Mouse (Mus musculus): Measurements from ENCODE around the gene Gsta3. TPM values are rescaled to one million over a fixed set of nuclear protein-coding genes. Genes with fewer than 3 reads are reported as not detected.
"Not testable (repeated sequence)": the region's sequence is repeated elsewhere in the genome, so short reads cannot be mapped to it uniquely, and the experiment has no call there.

The Gsta3 gene
- polyA plus RNA-seq, 1 experiment: 4.8 TPM

DNA sequence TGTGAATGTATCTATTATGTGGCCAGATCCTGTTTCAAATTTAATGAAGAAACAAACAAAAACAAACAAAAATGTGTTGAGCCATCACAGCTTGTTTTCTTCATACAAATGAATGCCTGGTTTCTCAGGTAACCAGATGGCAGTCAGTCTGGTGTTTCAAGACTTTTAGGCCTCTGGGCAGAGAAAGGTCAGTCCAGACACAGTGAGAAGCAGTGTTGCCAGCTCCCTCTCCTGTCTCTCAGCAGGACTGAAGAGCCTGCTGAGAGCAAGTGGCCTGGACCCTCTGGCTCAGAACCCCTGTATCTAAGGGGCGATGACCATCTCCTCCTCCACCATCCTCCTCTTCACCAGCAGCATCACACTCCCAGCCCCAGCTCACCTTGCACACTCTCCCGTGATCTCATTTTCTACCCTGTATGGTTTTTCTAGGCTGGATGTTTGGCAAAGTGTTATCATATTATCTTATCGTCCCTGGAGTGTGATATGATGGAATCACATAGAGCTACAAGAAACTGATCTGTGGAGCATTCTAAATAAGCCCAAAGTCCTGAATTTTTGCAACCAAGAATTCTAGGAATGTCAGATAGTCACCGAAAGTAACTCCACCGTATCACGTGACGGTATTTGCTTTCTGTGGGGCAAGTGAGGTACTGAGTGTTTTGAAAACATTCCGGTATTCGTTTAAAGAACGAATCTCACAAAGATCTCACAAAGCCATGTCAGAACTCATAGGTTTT, 12.3 kb downstream of the Gsta3 start:
- no peaks in the 10 kb centered on the region for H3K4me1 ChIP-seq (ENCODE audit: control insufficient read depth, insufficient read depth, low read length)
- H3K4me3 ChIP-seq (ENCODE audit: insufficient read depth, low read length): no peak overlapping the region
- no peak for TF ChIP-seq POLR2A (IDR thresholded peaks at IDR 0.05; ENCODE audit: borderline replicate concordance, low read depth, low read length)
- H3K27ac ChIP-seq (ENCODE audit: insufficient read depth, low read depth, low read length): no peak overlapping the region

DNA sequence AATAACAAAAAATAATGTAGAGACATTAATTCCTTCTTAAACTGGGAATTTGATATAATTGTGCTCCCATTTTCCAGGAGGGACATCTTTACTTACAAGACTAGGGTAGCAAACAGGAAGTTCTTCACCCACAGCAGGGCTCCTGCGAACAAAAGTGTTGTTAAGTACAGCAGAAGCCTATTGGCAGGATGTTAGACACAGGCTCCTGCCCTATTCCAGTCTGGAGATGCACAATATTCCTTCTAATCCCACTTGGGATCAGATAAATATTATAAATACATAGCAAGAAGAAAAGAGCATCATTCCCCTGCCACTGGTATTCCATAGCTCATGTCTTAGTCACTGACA, 12.9 kb downstream of the Gsta3 start:
- TF ChIP-seq CTCF (IDR thresholded peaks at IDR 0.05; ENCODE audit: low read depth, low read length): no peak
- TF ChIP-seq POLR2A (IDR thresholded peaks at IDR 0.05; ENCODE audit: borderline replicate concordance, low read depth, low read length): no peak
- Histone ChIP-seq H3K4me1 (ENCODE audit: control insufficient read depth, insufficient read depth, low read length) (no peaks in the 10 kb centered on the region), H3K27ac (ENCODE audit: insufficient read depth, low read depth, low read length) (no peak overlapping the region), H3K4me3 (ENCODE audit: insufficient read depth, low read length) (no peak overlapping the region)

DNA sequence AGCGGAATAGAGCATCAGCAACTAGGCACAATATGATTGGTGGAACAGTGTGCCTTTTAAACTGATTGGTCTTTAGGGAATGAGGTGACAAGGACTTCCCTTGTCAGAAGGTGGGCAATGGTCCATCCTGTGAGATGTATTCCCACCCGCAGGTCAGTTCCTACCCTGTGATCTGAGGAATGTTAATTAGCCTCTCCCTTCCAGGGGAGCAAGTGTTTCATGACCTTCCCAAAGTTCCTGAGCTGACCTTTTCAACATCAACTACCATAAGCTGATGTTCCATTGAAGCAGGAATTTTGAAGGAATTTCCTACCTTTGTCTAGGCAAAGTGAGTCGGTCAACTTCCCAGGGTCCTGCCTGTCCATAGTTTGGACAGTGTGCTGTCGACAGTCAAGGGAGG, 13.5 kb downstream of the Gsta3 start:
- Histone ChIP-seq H3K4me3 (ENCODE audit: insufficient read depth, low read length) (no peak overlapping the region), H3K4me1 (ENCODE audit: control insufficient read depth, insufficient read depth, low read length) (no peaks in the 10 kb centered on the region), H3K27ac (ENCODE audit: insufficient read depth, low read depth, low read length) (no peak overlapping the region)
- TF ChIP-seq CTCF (IDR thresholded peaks at IDR 0.05; ENCODE audit: low read depth, low read length): no peak
- no peak for TF ChIP-seq POLR2A (IDR thresholded peaks at IDR 0.05; ENCODE audit: borderline replicate concordance, low read depth, low read length)

DNA sequence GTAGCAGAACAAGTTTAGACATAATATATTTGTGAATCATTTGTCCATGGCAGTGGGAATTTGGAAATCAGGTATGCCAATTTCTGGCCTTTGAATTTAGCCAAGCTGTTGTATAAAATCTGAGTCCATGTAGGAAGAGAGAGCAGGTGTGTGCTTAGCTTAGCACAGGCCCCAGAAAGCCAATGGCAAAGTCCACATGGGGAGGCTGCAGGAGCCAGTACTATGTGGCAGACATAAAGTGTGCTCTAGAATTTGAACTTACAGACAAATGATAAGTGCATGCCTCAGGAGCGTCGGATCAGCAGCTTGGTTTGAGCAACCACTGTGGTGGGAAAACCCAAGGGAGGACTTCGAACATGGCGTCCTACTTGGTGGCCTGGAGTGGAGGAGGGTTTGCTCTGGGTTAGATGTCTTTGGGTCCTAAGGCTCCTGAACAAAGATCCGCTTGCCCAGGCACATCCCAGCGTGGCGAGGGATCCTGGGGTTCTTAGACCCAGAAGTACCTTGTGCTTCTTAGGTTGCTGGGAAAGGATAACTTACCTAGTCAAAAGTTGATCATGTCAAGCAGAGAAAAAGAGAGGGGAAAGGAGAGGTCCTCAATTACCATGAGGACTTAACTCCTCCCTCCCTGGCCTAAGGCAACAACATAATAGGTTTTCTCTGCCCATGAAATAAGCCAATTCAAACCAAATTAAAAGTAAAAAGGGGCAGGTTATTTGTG, 15.4 kb downstream of the Gsta3 start:
- Histone ChIP-seq H3K27ac (ENCODE audit: insufficient read depth, low read depth, low read length) (no peak overlapping the region), H3K4me1 (ENCODE audit: control insufficient read depth, insufficient read depth, low read length) (no peaks in the 10 kb centered on the region), H3K4me3 (ENCODE audit: insufficient read depth, low read length) (no peak overlapping the region)
- TF ChIP-seq CTCF (IDR thresholded peaks at IDR 0.05; ENCODE audit: low read depth, low read length): no peak
- TF ChIP-seq POLR2A (IDR thresholded peaks at IDR 0.05; ENCODE audit: borderline replicate concordance, low read depth, low read length): no peak

DNA sequence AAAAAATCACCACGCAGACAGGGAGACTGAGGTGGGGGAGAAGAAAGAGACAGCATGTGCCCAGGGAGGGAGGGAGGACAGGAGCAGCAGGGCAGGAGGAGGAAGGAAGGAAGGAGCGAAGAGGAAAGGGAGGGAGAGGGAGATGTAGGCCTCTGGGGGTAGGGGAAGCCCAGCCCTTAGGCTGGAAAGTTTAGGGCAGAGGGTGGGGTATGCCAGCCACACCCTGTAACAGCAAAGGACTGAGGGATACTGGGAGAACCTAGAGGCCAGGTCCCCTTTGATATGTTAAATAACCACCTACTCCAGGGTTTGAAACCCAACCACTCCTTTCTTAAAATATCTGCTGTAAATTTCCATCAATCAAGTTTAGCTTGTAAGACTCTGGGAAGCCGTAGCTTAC, 16.0 kb downstream of the Gsta3 start:
- Histone ChIP-seq H3K4me3 (ENCODE audit: insufficient read depth, low read length) (no peak overlapping the region), H3K27ac (ENCODE audit: insufficient read depth, low read depth, low read length) (no peak overlapping the region), H3K4me1 (ENCODE audit: control insufficient read depth, insufficient read depth, low read length) (no peaks in the 10 kb centered on the region)
- TF ChIP-seq CTCF (IDR thresholded peaks at IDR 0.05; ENCODE audit: low read depth, low read length) (no peak), POLR2A (IDR thresholded peaks at IDR 0.05; ENCODE audit: borderline replicate concordance, low read depth, low read length) (no peak)

DNA sequence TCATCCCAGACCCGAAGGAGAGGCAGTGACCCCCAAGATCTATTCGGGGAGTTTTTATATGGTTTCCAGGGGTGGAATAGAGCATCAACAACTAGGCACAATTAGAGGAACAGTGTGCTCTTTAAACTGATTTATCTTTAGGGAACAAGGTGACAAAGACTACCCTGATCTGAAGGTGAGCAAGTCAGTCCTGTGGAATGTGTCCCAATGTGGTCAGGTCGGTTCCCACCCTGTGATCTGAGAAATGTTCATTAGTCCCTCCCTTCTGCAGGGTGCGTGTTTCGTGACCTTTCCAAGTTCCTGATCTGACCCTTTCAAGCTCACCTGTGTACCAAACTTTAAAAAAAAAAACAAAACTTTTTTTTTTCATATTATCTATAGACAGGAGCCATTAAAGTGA, 16.5 kb downstream of the Gsta3 start:
- H3K4me1 ChIP-seq (ENCODE audit: control insufficient read depth, insufficient read depth, low read length): no peaks in the 10 kb centered on the region
- TF ChIP-seq POLR2A (IDR thresholded peaks at IDR 0.05; ENCODE audit: borderline replicate concordance, low read depth, low read length) (no peak), CTCF (IDR thresholded peaks at IDR 0.05; ENCODE audit: low read depth, low read length) (no peak)
- no peak overlapping the region for H3K4me3 ChIP-seq (ENCODE audit: insufficient read depth, low read length)
- H3K27ac ChIP-seq (ENCODE audit: insufficient read depth, low read depth, low read length): no peak overlapping the region

DNA sequence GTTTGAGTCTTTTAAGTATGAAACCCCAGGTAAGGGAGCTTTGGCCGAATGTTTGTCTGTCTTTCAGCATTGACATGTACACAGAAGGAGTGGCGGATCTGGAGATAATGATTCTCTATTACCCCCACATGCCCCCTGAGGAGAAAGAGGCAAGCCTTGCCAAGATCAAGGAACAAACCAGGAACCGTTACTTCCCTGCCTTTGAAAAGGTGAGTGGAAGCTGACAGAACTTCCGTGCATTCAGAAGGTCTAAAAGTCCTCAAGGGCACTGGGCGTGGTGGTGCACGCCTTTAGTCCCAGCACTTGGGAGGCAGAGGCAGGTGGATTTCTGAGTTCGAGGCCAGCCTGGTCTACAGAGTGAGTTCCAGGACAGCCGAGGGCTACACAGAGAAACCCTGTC, 19.6 kb downstream of the Gsta3 start:
- not testable (repeated sequence) for H3K27ac ChIP-seq (ENCODE audit: insufficient read depth, low read depth, low read length)

DNA sequence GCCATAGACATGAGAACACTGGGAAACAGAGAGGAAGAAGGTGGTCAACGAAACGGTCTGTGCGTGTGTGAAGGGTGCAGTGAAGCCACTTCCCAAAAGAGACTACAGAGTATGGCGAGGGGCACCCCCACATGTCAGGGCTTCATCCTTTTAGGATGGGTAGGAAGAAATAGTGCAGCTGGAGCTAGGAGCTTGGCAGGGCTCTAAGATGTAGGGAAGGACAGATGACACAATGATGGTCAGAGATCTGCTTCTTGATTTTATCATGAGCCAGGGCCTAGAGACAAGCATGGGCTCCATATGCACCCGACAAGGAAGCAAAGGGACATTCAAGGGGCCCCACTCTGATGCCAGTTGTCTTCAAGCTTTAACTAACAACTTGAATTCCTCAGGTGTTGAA, 22.0 kb downstream of the Gsta3 start:
- TF ChIP-seq POLR2A (IDR thresholded peaks at IDR 0.05; ENCODE audit: borderline replicate concordance, low read depth, low read length) (no peak), CTCF (IDR thresholded peaks at IDR 0.05; ENCODE audit: low read depth, low read length) (no peak)
- no peak overlapping the region for H3K27ac ChIP-seq (ENCODE audit: insufficient read depth, low read depth, low read length)
- no peaks in the 10 kb centered on the region for H3K4me1 ChIP-seq (ENCODE audit: control insufficient read depth, insufficient read depth, low read length)
- H3K4me3 ChIP-seq (ENCODE audit: insufficient read depth, low read length): no peak overlapping the region

More for the DNA sequence above, 19.6 kb downstream of the Gsta3 start:
- H3K4me1 ChIP-seq (ENCODE audit: control insufficient read depth, insufficient read depth, low read length); H3K4me3 ChIP-seq (ENCODE audit: insufficient read depth, low read length): not testable (repeated sequence)

DNA sequence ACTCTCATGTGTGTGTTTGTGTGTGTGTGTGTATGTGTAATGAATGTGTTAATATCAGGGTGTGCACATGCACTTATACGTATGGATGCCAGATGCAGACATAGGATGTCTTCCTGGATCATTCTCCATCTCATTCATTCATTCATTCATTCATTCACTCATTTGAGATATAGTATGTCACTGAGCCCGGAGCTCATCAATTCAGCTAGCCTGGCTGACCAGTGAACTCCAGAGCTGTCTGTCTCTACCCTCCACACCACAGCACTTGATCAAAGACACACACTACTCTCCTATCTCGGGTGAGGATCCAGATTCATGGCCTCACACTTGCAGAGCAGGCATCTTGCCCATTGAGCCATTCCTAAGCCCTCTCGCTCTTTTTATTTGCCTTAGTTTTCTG, 23.6 kb downstream of the Gsta3 start:
- Histone ChIP-seq H3K4me3 (ENCODE audit: insufficient read depth, low read length) (no peak overlapping the region), H3K4me1 (ENCODE audit: control insufficient read depth, insufficient read depth, low read length) (no peaks in the 10 kb centered on the region)
- TF ChIP-seq POLR2A (IDR thresholded peaks at IDR 0.05; ENCODE audit: borderline replicate concordance, low read depth, low read length): no peak
- no peak for TF ChIP-seq CTCF (IDR thresholded peaks at IDR 0.05; ENCODE audit: low read depth, low read length)

DNA sequence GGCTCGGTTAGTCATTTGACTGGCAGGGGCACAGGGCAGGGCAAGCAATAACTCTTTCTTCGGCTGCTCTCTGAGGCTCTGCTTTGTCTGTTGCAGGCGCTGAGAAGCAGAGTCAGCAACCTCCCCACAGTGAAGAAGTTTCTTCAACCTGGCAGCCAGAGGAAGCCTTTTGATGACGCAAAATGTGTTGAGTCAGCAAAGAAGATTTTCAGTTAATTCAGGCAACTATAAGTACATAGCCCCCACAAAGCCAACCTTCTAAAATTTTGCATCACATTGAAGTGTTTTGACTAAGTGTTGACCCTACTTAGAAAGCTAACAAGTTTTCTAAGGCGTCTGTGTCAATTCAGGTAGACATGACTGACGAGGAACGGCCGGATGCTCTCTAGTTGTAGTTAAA, 24.4 kb downstream of the Gsta3 start:
- H3K4me3 ChIP-seq (ENCODE audit: insufficient read depth, low read length): no peak overlapping the region
- no peak overlapping the region for H3K27ac ChIP-seq (ENCODE audit: insufficient read depth, low read depth, low read length)
- H3K4me1 ChIP-seq (ENCODE audit: control insufficient read depth, insufficient read depth, low read length): no peaks in the 10 kb centered on the region
- TF ChIP-seq POLR2A (IDR thresholded peaks at IDR 0.05; ENCODE audit: borderline replicate concordance, low read depth, low read length): no peak
- TF ChIP-seq CTCF (IDR thresholded peaks at IDR 0.05; ENCODE audit: low read depth, low read length): no peak

More for the DNA sequence above, 23.6 kb downstream of the Gsta3 start:
- H3K27ac ChIP-seq (ENCODE audit: insufficient read depth, low read depth, low read length): no peak overlapping the region
